Mouse (Mus musculus) Patski (cell line): ENCODE results near the gene Slco1c1. TPM values are rescaled to one million over a fixed set of nuclear protein-coding genes. Genes with fewer than 3 reads are reported as not detected.
"Not testable (repeated sequence)": the region's sequence is repeated elsewhere in the genome, so short reads cannot be mapped to it uniquely, and the experiment has no call there.

Source experiments
- ATAC-seq: fragments of 100-300 bp; one replicate; pipeline ENCODE4 v1.8.0; 2021
- CTCF ChIA-PET: fragments of 350-600 bp; sonication (Branson Sonifier 250); formaldehyde crosslinking; loops from one replicate; lab custom pipeline; 2022; ENCODE audit warnings: inconsistent platforms; lab: Charles Lee
- POLR2A ChIA-PET: fragments of 350-600 bp; sonication (Branson Sonifier 250); formaldehyde crosslinking; loops from one replicate; lab custom pipeline; 2022; ENCODE audit warnings: antibody characterized with exemption, inconsistent platforms; lab: Charles Lee
- DNase-seq: peaks from one replicate; pipeline ENCODE4 v3.0.0-alpha.2; 2011; ENCODE audit warnings: low read depth, low spot score
- H3K27me3 ChIP-seq: fragments of 371-371 bp; one replicate; pipeline ENCODE4 v1.5.1; 2021
- CTCF ChIP-seq: fragments of 100-300 bp; IDR thresholded peaks from one replicate; pipeline ENCODE4 v1.5.1; 2021
- in situ Hi-C: fragments of 300-500 bp; cut with MboI; formaldehyde crosslinking; loops from 3 replicates; pipeline ENCODE4 v1.11.1; 2018; ENCODE audit warnings: low pct_unique_long_range_greater_than_20kb, mixed read lengths
- polyA plus RNA-seq: library from polyadenylated mRNA; unstranded; gene quantifications from one replicate; pipeline ENCODE4 v1.2.3, GENCODE M21; 2021

Gene Slco1c1
- polyA plus RNA-seq, 1 experiment from 2014 or later = not detected

- ATAC-seq = no peak
- no peak for TF ChIP-seq CTCF
- CTCF ChIA-PET = interaction anchor here (3.0 kb wide), 1 partner anchor 8 kb away, joined by 14 read pairs; no protein-coding TSS in a partner anchor
- POLR2A ChIA-PET = no interaction called here
- in situ Hi-C loops = loop anchor here (25.0 kb wide), 1 partner anchor 673 kb away; no protein-coding TSS in a partner anchor
- DNase-seq = no peak
- H3K27me3 ChIP-seq = no peaks in the 10 kb centered on the region
These were observed 60.7 kb downstream of the Slco1c1 start for GRCm38 (mm10) chr6:141584791-141585403.

GRCm38 (mm10) chr6:141590002-141590401 lies 65.8 kb downstream of the Slco1c1 start:
- H3K27me3 ChIP-seq = no peaks in the 10 kb centered on the region
- ATAC-seq (no peak), DNase-seq (no peak)
- ChIA-PET POLR2A (no interaction called here), CTCF (no interaction called here)
- in situ Hi-C loops = loop anchor here (25.0 kb wide), 1 partner anchor 678 kb away; no protein-coding TSS in a partner anchor
- TF ChIP-seq CTCF = no peak

- H3K27me3 ChIP-seq, CTCF ChIA-PET, DNase-seq, POLR2A ChIA-PET, ATAC-seq: not testable (repeated sequence)
- in situ Hi-C loops = loop anchor here (25.0 kb wide), 1 partner anchor 678 kb away; no protein-coding TSS in a partner anchor
These were observed 66.5 kb downstream of the Slco1c1 start for GRCm38 (mm10) chr6:141590598-141591200.

- in situ Hi-C loops = loop anchor here (25.0 kb wide), 1 partner anchor 684 kb away; no protein-coding TSS in a partner anchor
- POLR2A ChIA-PET = no interaction called here
- H3K27me3 ChIP-seq = no peaks in the 10 kb centered on the region
- CTCF ChIA-PET = no interaction called here
- DNase-seq (no peak), ATAC-seq (no peak)
- TF ChIP-seq CTCF = no peak
These were observed 71.9 kb downstream of the Slco1c1 start for GRCm38 (mm10) chr6:141596081-141596480.

- ATAC-seq (no peak), DNase-seq (no peak)
- H3K27me3 ChIP-seq = no peaks in the 10 kb centered on the region
- ChIA-PET POLR2A (no interaction called here), CTCF (no interaction called here)
- in situ Hi-C loops = loop anchor here (25.0 kb wide), 1 partner anchor 685 kb away; no protein-coding TSS in a partner anchor
- TF ChIP-seq CTCF = no peak
These were observed 72.9 kb downstream of the Slco1c1 start for GRCm38 (mm10) chr6:141597037-141597436.

- CTCF ChIA-PET = no interaction called here
- H3K27me3 ChIP-seq = no peaks in the 10 kb centered on the region
- DNase-seq = no peak
- no peak for ATAC-seq
- in situ Hi-C loops = no loop called here
- TF ChIP-seq CTCF = no peak
- POLR2A ChIA-PET = no interaction called here
These were observed 76.8 kb downstream of the Slco1c1 start for GRCm38 (mm10) chr6:141600940-141601339.

- CTCF ChIA-PET = no interaction called here
- TF ChIP-seq CTCF = no peak
- ATAC-seq = no peak
- POLR2A ChIA-PET = no interaction called here
- no peaks in the 10 kb centered on the region for H3K27me3 ChIP-seq
- DNase-seq = no peak
- in situ Hi-C loops = no loop called here
These were observed 86.6 kb downstream of the Slco1c1 start for GRCm38 (mm10) chr6:141610702-141611260.

- no peak for TF ChIP-seq CTCF
- DNase-seq (no peak), ATAC-seq (no peak)
- in situ Hi-C loops = no loop called here
- no peaks in the 10 kb centered on the region for H3K27me3 ChIP-seq
- POLR2A ChIA-PET = no interaction called here
- CTCF ChIA-PET = no interaction called here
These were observed 89.8 kb downstream of the Slco1c1 start for GRCm38 (mm10) chr6:141614017-141614416.

- TF ChIP-seq CTCF = no peak
- ATAC-seq = no peak
- H3K27me3 ChIP-seq = no peaks in the 10 kb centered on the region
- ChIA-PET CTCF (no interaction called here), POLR2A (no interaction called here)
- in situ Hi-C loops = no loop called here
- DNase-seq = no peak
These were observed 91.2 kb downstream of the Slco1c1 start for GRCm38 (mm10) chr6:141615348-141615747.

Other genes starting within 250 kb of the Slco1c1 start
- gene Slco1b2, start 105.2 kb downstream of the Slco1c1 start, polyA plus RNA-seq = not detected
- not detected for gene Gm5724, start 249.4 kb downstream of the Slco1c1 start, polyA plus RNA-seq